Mouse (Mus musculus) intestine, embryonic 14.5 days (tissue): ENCODE measurements around the gene Cdh16. TPM values are rescaled to one million over a fixed set of nuclear protein-coding genes. Genes with fewer than 3 reads are reported as not detected.

Experiments used
- ATAC-seq: fragments of 200-750 bp; cut with Nextera tagmentation; replicated peaks from 2 replicates; pipeline ENCODE4 v1.8.0; 2017; ENCODE audit warnings: low read depth, moderate number of reproducible peaks, moderate TSS enrichment, moderate library complexity; ENCODE audit not compliant: low FRiP score, low TSS enrichment
- DNase-seq: peaks from one replicate; pipeline ENCODE4 v3.0.0-alpha.2; 2018; ENCODE audit warnings: low spot score
- H3K27ac ChIP-seq: fragments of 300-500 bp; sonication (generic); 2 replicates; pipeline ENCODE4 v1.5.1; 2014; ENCODE audit warnings: low read depth, mild to moderate bottlenecking, control low read depth
- H3K27me3 ChIP-seq: fragments of 300-500 bp; sonication (generic); replicated peaks from 2 replicates; pipeline ENCODE4 v1.6.1; 2014; ENCODE audit warnings: low read length, control low read depth; ENCODE audit not compliant: control insufficient read depth, insufficient read depth
- H3K36me3 ChIP-seq: fragments of 300-500 bp; sonication (generic); 2 replicates; pipeline ENCODE4 v1.6.1; 2014; ENCODE audit warnings: low read length, control low read depth; ENCODE audit not compliant: control insufficient read depth, insufficient read depth
- H3K4me1 ChIP-seq: fragments of 300-500 bp; sonication (generic); replicated peaks from 2 replicates; pipeline ENCODE4 v1.6.1; 2014; ENCODE audit warnings: low read length, control low read depth, mixed read lengths; ENCODE audit not compliant: control insufficient read depth, insufficient read depth
- H3K4me2 ChIP-seq: fragments of 300-500 bp; sonication (generic); 2 replicates; pipeline ENCODE4 v1.6.1; 2014; ENCODE audit warnings: low read length
- H3K4me3 ChIP-seq: fragments of 300-500 bp; sonication (generic); 2 replicates; pipeline ENCODE4 v1.5.1; 2014; ENCODE audit warnings: low read depth, low read length, control low read depth, mixed read lengths
- H3K9ac ChIP-seq: fragments of 300-500 bp; sonication (generic); 2 replicates; pipeline ENCODE4 v1.6.1; 2014; ENCODE audit warnings: mild to moderate bottlenecking, low read length
- H3K9me3 ChIP-seq: fragments of 300-500 bp; sonication (generic); 2 replicates; pipeline ENCODE4 v1.6.1; 2016; ENCODE audit warnings: low read length, control low read depth; ENCODE audit not compliant: control insufficient read depth
- WGBS: fragments of 180-500 bp; shearing (Covaris S2); extraction: QIAGEN DNeasy Blood & Tissue Kit; methylation state at CpG from one replicate; pipeline ENCODE4 v1.1.7; 2014; 5-methylcytosine and 5-hydroxymethylcytosine counted together
- polyA plus RNA-seq: library from polyadenylated mRNA; unstranded; fragments of >200 nt; fragmentation: Nextera tagmentation; extraction: Ambion mirVana; gene quantifications from 2 replicates; pipeline ENCODE4 v1.2.1, GENCODE M21; 2014

The Cdh16 gene
- polyA plus RNA-seq, 1 experiment from 2014 or later, result 0.42 TPM

DNA sequence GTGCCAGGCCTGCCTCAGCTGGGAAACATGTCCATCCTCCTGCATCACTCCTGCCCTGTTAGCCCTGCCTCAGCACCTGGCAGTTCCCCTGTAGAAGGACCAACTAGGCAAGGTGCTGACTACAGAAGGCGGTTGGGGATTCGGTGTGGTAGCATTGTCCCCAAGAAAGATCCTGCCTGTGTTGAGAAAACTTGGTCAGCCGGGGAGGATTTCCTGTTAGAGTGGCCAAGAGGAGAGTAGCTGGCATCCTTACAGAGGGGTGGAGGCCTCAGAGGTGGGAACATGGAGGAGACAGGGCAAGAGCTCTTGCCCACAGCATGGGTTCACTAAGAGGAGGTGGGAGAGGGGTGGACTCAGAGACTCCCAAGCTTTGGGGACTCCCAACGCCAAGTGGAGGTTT, 69.0 kb downstream of the Cdh16 start:
- Histone ChIP-seq H3K9ac (no peak overlapping the region), H3K4me2 (no peak overlapping the region), H3K9me3 (no peaks in the 10 kb centered on the region), H3K4me1 (no peaks in the 10 kb centered on the region), H3K36me3 (no peaks in the 10 kb centered on the region), H3K27ac (no peak overlapping the region), H3K4me3 (no peak overlapping the region), H3K27me3 (no peaks in the 10 kb centered on the region)
- ATAC-seq (no peak), DNase-seq (no peak)
- WGBS, result 86% methylated on average over 4 of the region's 4 CpGs

Other genes starting within 250 kb of the Cdh16 start
- gene Cmtm4, start 228.6 kb downstream of the Cdh16 start, polyA plus RNA-seq, result 7.0 and 7.5 TPM in 2 replicates
- 46.1 and 55.3 TPM in 2 replicates for gene Dync1li2, start 181.3 kb downstream of the Cdh16 start, polyA plus RNA-seq
- 0.34 and 0.36 TPM in 2 replicates for gene Terb1, start 114.5 kb downstream of the Cdh16 start, polyA plus RNA-seq
- 85.8 and 98.9 TPM in 2 replicates for gene Nae1, start 89.8 kb downstream of the Cdh16 start, polyA plus RNA-seq
- 0.92 and 2.0 TPM in 2 replicates for gene Car7, start 89.7 kb downstream of the Cdh16 start, polyA plus RNA-seq
- gene Pdp2, start 32.9 kb downstream of the Cdh16 start, polyA plus RNA-seq, result 13.4 and 14.9 TPM in 2 replicates
- 3.8 and 4.0 TPM in 2 replicates for gene Rrad, start 6.9 kb upstream of the Cdh16 start, polyA plus RNA-seq
- gene Ciao2b, start 17.6 kb upstream of the Cdh16 start, polyA plus RNA-seq, result 86.7 and 92.2 TPM in 2 replicates
- gene Ces2a, start 109.6 kb upstream of the Cdh16 start, polyA plus RNA-seq, result 0.42 and 1.1 TPM in 2 replicates
- gene Ces2b, start 207.2 kb upstream of the Cdh16 start, polyA plus RNA-seq, result 0.09 and 0.27 TPM in 2 replicates
- 0.34 and 0.55 TPM in 2 replicates for gene Ces2c, start 222.7 kb upstream of the Cdh16 start, polyA plus RNA-seq